Mouse (Mus musculus) stomach, embryonic 16.5 days (tissue): Measurements from ENCODE around the gene Tango6. TPM values are rescaled to one million over a fixed set of nuclear protein-coding genes. Genes with fewer than 3 reads are reported as not detected.

Source experiments
- ATAC-seq: fragments of 200-750 bp; cut with Nextera tagmentation; 2 replicates; pipeline ENCODE4 v1.8.0; 2017; ENCODE audit warnings: moderate number of reproducible peaks, moderate TSS enrichment; ENCODE audit not compliant: insufficient read depth, low FRiP score
- H3K27ac ChIP-seq: fragments of 300-500 bp; sonication (generic); 2 replicates; pipeline ENCODE4 v1.5.1; 2014; ENCODE audit warnings: low read length
- H3K27me3 ChIP-seq: fragments of 300-500 bp; sonication (generic); 2 replicates; pipeline ENCODE4 v1.6.1; 2014; ENCODE audit warnings: low read length, control low read depth, mixed read lengths; ENCODE audit not compliant: control insufficient read depth, insufficient read depth
- H3K36me3 ChIP-seq: fragments of 300-500 bp; sonication (generic); 2 replicates; pipeline ENCODE4 v1.6.1; 2014; ENCODE audit warnings: low read length; ENCODE audit not compliant: control insufficient read depth, insufficient read depth
- H3K4me1 ChIP-seq: fragments of 300-500 bp; sonication (generic); 2 replicates; pipeline ENCODE4 v1.6.1; 2014; ENCODE audit warnings: low read length, control low read depth, mixed read lengths; ENCODE audit not compliant: control insufficient read depth, insufficient read depth
- H3K4me2 ChIP-seq: fragments of 300-500 bp; sonication (generic); 2 replicates; pipeline ENCODE4 v1.6.1; 2014; ENCODE audit warnings: low read depth, low read length, mixed read lengths
- H3K4me3 ChIP-seq: fragments of 300-500 bp; sonication (generic); replicated peaks from 2 replicates; pipeline ENCODE4 v1.5.1; 2014; ENCODE audit warnings: mild to moderate bottlenecking, low read length
- H3K9ac ChIP-seq: fragments of 300-500 bp; sonication (generic); 2 replicates; pipeline ENCODE4 v1.6.1; 2014; ENCODE audit warnings: low read length
- H3K9me3 ChIP-seq: fragments of 300-500 bp; sonication (generic); replicated peaks from 2 replicates; pipeline ENCODE4 v1.6.1; 2016; ENCODE audit warnings: low read length, control low read depth; ENCODE audit not compliant: control insufficient read depth
- WGBS: fragments of 180-500 bp; shearing (Covaris S2); extraction: QIAGEN DNeasy Blood & Tissue Kit; methylation state at CpG from one replicate; pipeline ENCODE4 v1.1.7; 2014; 5-methylcytosine and 5-hydroxymethylcytosine counted together
- polyA plus RNA-seq: library from polyadenylated mRNA; unstranded; fragments of >200 nt; fragmentation: Nextera tagmentation; extraction: Ambion mirVana; gene quantifications from 2 replicates; pipeline ENCODE4 v1.2.1, GENCODE M21; 2015

The Tango6 gene
- polyA plus RNA-seq, 1 experiment from 2014 or later: 9.4 TPM

- no peak overlapping the region for H3K27ac ChIP-seq
- no peak overlapping the region for H3K4me2 ChIP-seq
- H3K27me3 ChIP-seq: no peaks in the 10 kb centered on the region
- H3K4me1 ChIP-seq: no peaks in the 10 kb centered on the region
- 41% methylated on average over 16 of the region's 16 CpGs for WGBS
- no peaks in the 10 kb centered on the region for H3K9me3 ChIP-seq
- no peak for ATAC-seq
- H3K9ac ChIP-seq: no peak overlapping the region
- no peak overlapping the region for H3K4me3 ChIP-seq
- H3K36me3 ChIP-seq: 0 out of 2 replicates have a peak, but pooled peaks cover 7% of the 10 kb centered on the region
These were observed 44.5 kb downstream of the Tango6 start for GRCm38 (mm10) chr8:106727241-106727835.

GRCm38 (mm10) chr8:106727889-106728288 is 45.0 kb downstream of the Tango6 start:
- ATAC-seq: no peak
- Histone ChIP-seq H3K9ac (no peak overlapping the region), H3K36me3 (0 out of 2 replicates have a peak, but pooled peaks cover 7% of the 10 kb centered on the region), H3K4me2 (no peak overlapping the region), H3K27me3 (no peaks in the 10 kb centered on the region), H3K4me1 (no peaks in the 10 kb centered on the region), H3K4me3 (no peak overlapping the region), H3K9me3 (no peaks in the 10 kb centered on the region), H3K27ac (no peak overlapping the region)
- WGBS: 72% methylated on average over 1 of the region's 1 CpGs

- Histone ChIP-seq H3K4me3 (no peak overlapping the region), H3K27ac (peak overlapping the region; percentile 55), H3K36me3 (0 out of 2 replicates have a peak, but pooled peaks cover 2% of the 10 kb centered on the region), H3K4me1 (no peaks in the 10 kb centered on the region), H3K9me3 (no peaks in the 10 kb centered on the region), H3K27me3 (no peaks in the 10 kb centered on the region), H3K9ac (no peak overlapping the region), H3K4me2 (no peak overlapping the region)
- no peak for ATAC-seq
- 47% methylated on average over 5 of the region's 5 CpGs for WGBS
These were observed 50.1 kb downstream of the Tango6 start for GRCm38 (mm10) chr8:106732921-106733320.

- no peak for ATAC-seq
- 68% methylated on average over 3 of the region's 3 CpGs for WGBS
- H3K27me3 ChIP-seq: no peaks in the 10 kb centered on the region
- peak overlapping the region; percentile 11; the same call in 1 of the 2 replicates for H3K27ac ChIP-seq
- H3K9ac ChIP-seq: no peak overlapping the region
- H3K9me3 ChIP-seq: no peaks in the 10 kb centered on the region
- no peaks in the 10 kb centered on the region for H3K4me1 ChIP-seq
- no peak overlapping the region for H3K4me2 ChIP-seq
- H3K4me3 ChIP-seq: no peak overlapping the region
- 0 out of 2 replicates have a peak, but pooled peaks cover 2% of the 10 kb centered on the region for H3K36me3 ChIP-seq
These were observed 50.8 kb downstream of the Tango6 start for GRCm38 (mm10) chr8:106733703-106734102.

GRCm38 (mm10) chr8:106734222-106734621 is 51.4 kb downstream of the Tango6 start:
- no peak overlapping the region for H3K9ac ChIP-seq

GRCm38 (mm10) chr8:106736861-106737662 is 54.2 kb downstream of the Tango6 start:
- peaks cover 6% of the 10 kb centered on the region; the same call in 1 of the 2 replicates for H3K36me3 ChIP-seq
- 61% methylated on average over 13 of the region's 13 CpGs for WGBS
- no peak overlapping the region for H3K9ac ChIP-seq
- no peak overlapping the region for H3K4me3 ChIP-seq
- no peak overlapping the region for H3K4me2 ChIP-seq
- no peak for ATAC-seq
- H3K9me3 ChIP-seq: no peaks in the 10 kb centered on the region
- H3K27ac ChIP-seq: no peak overlapping the region
- no peaks in the 10 kb centered on the region for H3K4me1 ChIP-seq
- no peaks in the 10 kb centered on the region for H3K27me3 ChIP-seq

More at GRCm38 (mm10) chr8:106734222-106734621, 51.4 kb downstream of the Tango6 start:
- Histone ChIP-seq H3K36me3 (peaks cover 4% of the 10 kb centered on the region; the same call in 1 of the 2 replicates), H3K27me3 (no peaks in the 10 kb centered on the region), H3K4me3 (no peak overlapping the region), H3K27ac (no peak overlapping the region), H3K9me3 (no peaks in the 10 kb centered on the region), H3K4me1 (no peaks in the 10 kb centered on the region), H3K4me2 (no peak overlapping the region)
- ATAC-seq: no peak

- H3K27me3 ChIP-seq: no peaks in the 10 kb centered on the region
- H3K4me2 ChIP-seq: no peak overlapping the region
- no peaks in the 10 kb centered on the region for H3K4me1 ChIP-seq
- WGBS: 84% methylated on average over 2 of the region's 2 CpGs
- H3K9ac ChIP-seq: no peak overlapping the region
- no peak overlapping the region for H3K4me3 ChIP-seq
- no peak for ATAC-seq
- H3K27ac ChIP-seq: no peak overlapping the region
- no peaks in the 10 kb centered on the region for H3K9me3 ChIP-seq
- peaks cover 10% of the 10 kb centered on the region; the same call in 1 of the 2 replicates for H3K36me3 ChIP-seq
These were observed 55.0 kb downstream of the Tango6 start for GRCm38 (mm10) chr8:106737846-106738245.

GRCm38 (mm10) chr8:106742321-106742720 is 59.5 kb downstream of the Tango6 start:
- H3K9ac ChIP-seq: no peak overlapping the region
- H3K27ac ChIP-seq: no peak overlapping the region
- WGBS: 93% methylated on average over 10 of the region's 10 CpGs
- peaks cover 18% of the 10 kb centered on the region for H3K36me3 ChIP-seq
- H3K4me2 ChIP-seq: no peak overlapping the region
- no peak for ATAC-seq
- no peaks in the 10 kb centered on the region for H3K4me1 ChIP-seq
- H3K9me3 ChIP-seq: no peaks in the 10 kb centered on the region
- H3K4me3 ChIP-seq: no peak overlapping the region
- no peaks in the 10 kb centered on the region for H3K27me3 ChIP-seq

GRCm38 (mm10) chr8:106743361-106743760 is 60.5 kb downstream of the Tango6 start:
- 91% methylated on average over 1 of the region's 1 CpGs for WGBS
- no peak for ATAC-seq
- peaks cover 20% of the 10 kb centered on the region for H3K36me3 ChIP-seq

More at GRCm38 (mm10) chr8:106743361-106743760, 60.5 kb downstream of the Tango6 start:
- H3K4me3 ChIP-seq: no peak overlapping the region
- no peaks in the 10 kb centered on the region for H3K9me3 ChIP-seq
- H3K27ac ChIP-seq: no peak overlapping the region
- H3K4me2 ChIP-seq: no peak overlapping the region
- H3K4me1 ChIP-seq: no peaks in the 10 kb centered on the region
- no peak overlapping the region for H3K9ac ChIP-seq
- H3K27me3 ChIP-seq: no peaks in the 10 kb centered on the region
